Mouse (Mus musculus) embryonic facial prominence, embryonic 11.5 days (tissue): Measurements from ENCODE around the gene Sox2. TPM values are rescaled to one million over a fixed set of nuclear protein-coding genes. Genes with fewer than 3 reads are reported as not detected.
A peak's percentile ranks its signal among the peaks of the same experiment; 100 is the strongest.

Experiments
- ATAC-seq: fragments of 200-750 bp; cut with Nextera tagmentation; replicated peaks from 2 replicates; pipeline ENCODE4 v1.8.0; 2017; ENCODE audit warnings: low read depth; ENCODE audit not compliant: insufficient number of reproducible peaks, low FRiP score, low TSS enrichment
- DNase-seq: peaks from one replicate; pipeline ENCODE4 v3.0.0-alpha.2; 2015; ENCODE audit warnings: low spot score
- H3K27ac ChIP-seq: fragments of 300-500 bp; sonication (generic); replicated peaks from 2 replicates; pipeline ENCODE4 v1.5.1; 2014; ENCODE audit warnings: mild to moderate bottlenecking, low read depth, low read length, control low read depth
- H3K27me3 ChIP-seq: fragments of 300-500 bp; sonication (generic); 2 replicates; pipeline ENCODE4 v1.6.1; 2014; ENCODE audit warnings: mild to moderate bottlenecking, low read length, moderate library complexity, mixed read lengths; ENCODE audit not compliant: control insufficient read depth, insufficient read depth
- H3K36me3 ChIP-seq: fragments of 300-500 bp; sonication (generic); replicated peaks from 2 replicates; pipeline ENCODE4 v1.6.1; 2014; ENCODE audit warnings: low read depth, mild to moderate bottlenecking, low read length, moderate library complexity, mixed read lengths; ENCODE audit not compliant: control insufficient read depth, insufficient read depth
- H3K4me1 ChIP-seq: fragments of 300-500 bp; sonication (generic); 2 replicates; pipeline ENCODE4 v1.6.1; 2014; ENCODE audit warnings: low read length, mixed read lengths; ENCODE audit not compliant: control insufficient read depth, insufficient read depth
- H3K4me2 ChIP-seq: fragments of 300-500 bp; sonication (generic); 2 replicates; pipeline ENCODE4 v1.6.1; 2014; ENCODE audit warnings: low read depth, mild to moderate bottlenecking, control low read depth, low read length, moderate library complexity
- H3K4me3 ChIP-seq: fragments of 300-500 bp; sonication (generic); 2 replicates; pipeline ENCODE4 v1.5.1; 2014; ENCODE audit warnings: low read depth, low read length, control low read depth
- H3K9ac ChIP-seq: fragments of 300-500 bp; sonication (generic); replicated peaks from 2 replicates; pipeline ENCODE4 v1.6.1; 2014; ENCODE audit warnings: mild to moderate bottlenecking, control low read depth, low read length
- H3K9me3 ChIP-seq: fragments of 300-500 bp; sonication (generic); replicated peaks from 2 replicates; pipeline ENCODE4 v1.6.1; 2016; ENCODE audit warnings: mild to moderate bottlenecking, low read length, inconsistent platforms, mixed read lengths; ENCODE audit not compliant: control insufficient read depth
- WGBS: fragments of 180-500 bp; shearing (Covaris S2); extraction: QIAGEN DNeasy Blood & Tissue Kit; methylation state at CpG from one replicate; pipeline ENCODE4 v1.1.7; 2014; 5-methylcytosine and 5-hydroxymethylcytosine counted together
- polyA plus RNA-seq: library from polyadenylated mRNA; unstranded; fragments of >200 nt; fragmentation: Nextera tagmentation; extraction: Ambion mirVana; gene quantifications from 2 replicates; pipeline ENCODE4 v1.2.1, GENCODE M21; 2014

Gene Sox2
- polyA plus RNA-seq, 1 experiment from 2014 or later, result 13.2 TPM

- ATAC-seq (no peak), DNase-seq (no peak)
- peak overlapping the region; percentile 23 for H3K4me3 ChIP-seq
- H3K4me2 ChIP-seq, result peak overlapping the region; percentile 5; the same call in 1 of the 2 replicates
- peaks cover 50% of the 10 kb centered on the region for H3K27me3 ChIP-seq
- no peaks in the 10 kb centered on the region for H3K36me3 ChIP-seq
- H3K4me1 ChIP-seq, result peaks cover 3% of the 10 kb centered on the region
- WGBS, result 3% methylated on average over 9 of the region's 9 CpGs
- no peak overlapping the region for H3K27ac ChIP-seq
- no peaks in the 10 kb centered on the region for H3K9me3 ChIP-seq
- no peak overlapping the region for H3K9ac ChIP-seq
Measured at GRCm38 (mm10) chr3:34653977-34654500, 3.8 kb downstream of the Sox2 start.

GRCm38 (mm10) chr3:34654781-34655180, 4.6 kb downstream of the Sox2 start:
- H3K4me2 ChIP-seq, result no peak overlapping the region
- WGBS, result 23% methylated on average over 6 of the region's 6 CpGs
- peaks cover 49% of the 10 kb centered on the region for H3K27me3 ChIP-seq
- H3K4me3 ChIP-seq, result peak overlapping the region; percentile 5; the same call in 1 of the 2 replicates
- peak overlapping the region; percentile 15; the same call in 1 of the 2 replicates for H3K9ac ChIP-seq
- no peak for ATAC-seq
- H3K27ac ChIP-seq, result no peak overlapping the region
- DNase-seq, result no peak
- H3K36me3 ChIP-seq, result no peaks in the 10 kb centered on the region
- H3K9me3 ChIP-seq, result no peaks in the 10 kb centered on the region
- peaks cover 3% of the 10 kb centered on the region for H3K4me1 ChIP-seq

GRCm38 (mm10) chr3:34655311-34656075, 5.3 kb downstream of the Sox2 start:
- Histone ChIP-seq H3K9me3 (no peaks in the 10 kb centered on the region), H3K27ac (no peak overlapping the region), H3K27me3 (peaks cover 49% of the 10 kb centered on the region), H3K4me3 (peak overlapping the region; percentile 17; the same call in 1 of the 2 replicates), H3K4me1 (peaks cover 3% of the 10 kb centered on the region; the same call in 1 of the 2 replicates), H3K9ac (peak overlapping the region; percentile 37; the same call in 1 of the 2 replicates), H3K4me2 (peak overlapping the region; percentile 34; the same call in 1 of the 2 replicates), H3K36me3 (no peaks in the 10 kb centered on the region)
- no peak for ATAC-seq
- no peak for DNase-seq
- WGBS, result 11% methylated on average over 11 of the region's 11 CpGs

GRCm38 (mm10) chr3:34656153-34656552, 5.9 kb downstream of the Sox2 start:
- Histone ChIP-seq H3K27me3 (peaks cover 43% of the 10 kb centered on the region), H3K36me3 (no peaks in the 10 kb centered on the region), H3K4me2 (peak overlapping the region; percentile 34), H3K4me3 (no peak overlapping the region), H3K4me1 (no peaks in the 10 kb centered on the region), H3K27ac (no peak overlapping the region), H3K9ac (no peak overlapping the region; the same call in 1 of the 2 replicates), H3K9me3 (no peaks in the 10 kb centered on the region)
- no peak for ATAC-seq
- 8% methylated on average over 3 of the region's 3 CpGs for WGBS
- DNase-seq, result no peak

GRCm38 (mm10) chr3:34656813-34657700, 6.9 kb downstream of the Sox2 start:
- peaks cover 51% of the 10 kb centered on the region for H3K27me3 ChIP-seq
- no peaks in the 10 kb centered on the region for H3K9me3 ChIP-seq
- ATAC-seq (no peak), DNase-seq (no peak)
- H3K4me1 ChIP-seq, result no peaks in the 10 kb centered on the region
- H3K4me2 ChIP-seq, result peak overlapping the region; percentile 19; the same call in 1 of the 2 replicates
- H3K27ac ChIP-seq, result no peak overlapping the region
- H3K9ac ChIP-seq, result peak overlapping the region; percentile 11; the same call in 1 of the 2 replicates
- no peaks in the 10 kb centered on the region for H3K36me3 ChIP-seq
- H3K4me3 ChIP-seq, result no peak overlapping the region
- WGBS, result 9% methylated on average over 23 of the region's 23 CpGs

- no peak overlapping the region for H3K4me2 ChIP-seq
- no peaks in the 10 kb centered on the region for H3K36me3 ChIP-seq
- no peaks in the 10 kb centered on the region for H3K9me3 ChIP-seq
- H3K4me3 ChIP-seq, result no peak overlapping the region
- no peaks in the 10 kb centered on the region for H3K4me1 ChIP-seq
- 0 out of 2 replicates have a peak overlapping the region, but pooled peaks have one; percentile 11 for H3K9ac ChIP-seq
- ATAC-seq (no peak), DNase-seq (no peak)
- H3K27ac ChIP-seq, result no peak overlapping the region
- peaks cover 56% of the 10 kb centered on the region for H3K27me3 ChIP-seq
- 57% methylated on average over 2 of the region's 2 CpGs for WGBS
Measured at GRCm38 (mm10) chr3:34657701-34658090, 7.5 kb downstream of the Sox2 start.

GRCm38 (mm10) chr3:34658241-34658965, 8.2 kb downstream of the Sox2 start:
- Histone ChIP-seq H3K27me3 (peaks cover 60% of the 10 kb centered on the region), H3K4me1 (no peaks in the 10 kb centered on the region), H3K4me2 (no peak overlapping the region), H3K9me3 (no peaks in the 10 kb centered on the region), H3K4me3 (no peak overlapping the region), H3K9ac (no peak overlapping the region), H3K27ac (no peak overlapping the region), H3K36me3 (no peaks in the 10 kb centered on the region)
- ATAC-seq (no peak), DNase-seq (no peak)
- 55% methylated on average over 7 of the region's 7 CpGs for WGBS
